Mouse (Mus musculus): ENCODE results near the gene Ubl5. TPM values are rescaled to one million over a fixed set of nuclear protein-coding genes. Genes with fewer than 3 reads are reported as not detected.

The Ubl5 gene
- polyA plus RNA-seq, 1 experiment, result 288 TPM

DNA sequence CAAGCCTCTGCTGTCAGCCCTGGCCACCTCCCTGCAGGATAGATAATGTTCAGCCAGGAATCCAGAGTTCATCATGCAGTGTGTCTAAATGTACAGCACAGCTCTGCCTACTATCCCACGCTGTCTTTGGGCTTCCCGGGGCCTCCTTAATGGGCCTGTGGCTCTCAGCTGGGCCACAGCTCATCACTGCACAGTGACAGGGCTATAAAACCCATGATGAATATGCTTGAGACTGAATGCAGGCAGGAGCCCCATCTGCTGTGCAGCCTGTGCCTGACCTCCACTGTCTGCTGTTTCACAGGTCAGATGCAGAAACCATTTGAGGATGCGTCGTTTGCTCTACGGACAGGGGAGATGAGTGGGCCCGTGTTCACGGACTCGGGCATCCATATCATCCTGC is 20.2 kb downstream of the Ubl5 start:
- TF ChIP-seq CTCF (IDR thresholded peaks at IDR 0.05; ENCODE audit: low read depth, low read length), result no peak
- no peak for TF ChIP-seq EP300 (IDR thresholded peaks at IDR 0.05; ENCODE audit: insufficient read depth, low read depth, low read length)
- TF ChIP-seq POLR2A (IDR thresholded peaks at IDR 0.05; ENCODE audit: insufficient read depth, low read length), result no peak
- Histone ChIP-seq H3K4me1 (ENCODE audit: control insufficient read depth, insufficient read depth, low read length) (peaks cover 6% of the 10 kb centered on the region), H3K27ac (ENCODE audit: insufficient read depth, low read length) (no peak overlapping the region), H3K9ac (ENCODE audit: low read depth, poor library complexity, severe bottlenecking) (no peak overlapping the region), H3K27me3 (ENCODE audit: control insufficient read depth, insufficient read depth, low read length, poor library complexity, severe bottlenecking) (no peaks in the 10 kb centered on the region), H3K36me3 (ENCODE audit: control insufficient read depth, insufficient read depth, low read length, poor library complexity, severe bottlenecking) (peaks cover 30% of the 10 kb centered on the region), H3K4me3 (ENCODE audit: low read depth, low read length) (no peak overlapping the region), H3K9me3 (replicated peaks; ENCODE audit: control insufficient read depth, insufficient read depth, low read length, poor library complexity, severe bottlenecking) (no peaks in the 10 kb centered on the region)

GRCm38 (mm10) chr9:20663956-20664355 is 21.3 kb downstream of the Ubl5 start:
- peaks cover 26% of the 10 kb centered on the region for H3K36me3 ChIP-seq (ENCODE audit: control insufficient read depth, insufficient read depth, low read length, poor library complexity, severe bottlenecking)

GRCm38 (mm10) chr9:20664366-20664765 is 21.7 kb downstream of the Ubl5 start:
- no peak overlapping the region for H3K27ac ChIP-seq (ENCODE audit: insufficient read depth, low read length)
- H3K9me3 ChIP-seq (replicated peaks; ENCODE audit: control insufficient read depth, insufficient read depth, low read length, poor library complexity, severe bottlenecking), result no peaks in the 10 kb centered on the region
- peaks cover 22% of the 10 kb centered on the region for H3K36me3 ChIP-seq (ENCODE audit: control insufficient read depth, insufficient read depth, low read length, poor library complexity, severe bottlenecking)
- H3K27me3 ChIP-seq (ENCODE audit: control insufficient read depth, insufficient read depth, low read length, poor library complexity, severe bottlenecking), result no peaks in the 10 kb centered on the region
- H3K9ac ChIP-seq (ENCODE audit: low read depth, poor library complexity, severe bottlenecking), result no peak overlapping the region
- H3K4me1 ChIP-seq (ENCODE audit: control insufficient read depth, insufficient read depth, low read length), result peaks cover 6% of the 10 kb centered on the region
- no peak overlapping the region for H3K4me3 ChIP-seq (ENCODE audit: low read depth, low read length)
- TF ChIP-seq CTCF (IDR thresholded peaks at IDR 0.05; ENCODE audit: low read depth, low read length), result no peak
- TF ChIP-seq EP300 (IDR thresholded peaks at IDR 0.05; ENCODE audit: insufficient read depth, low read depth, low read length), result no peak
- no peak for TF ChIP-seq POLR2A (IDR thresholded peaks at IDR 0.05; ENCODE audit: insufficient read depth, low read length)

More at GRCm38 (mm10) chr9:20663956-20664355, 21.3 kb downstream of the Ubl5 start:
- no peak overlapping the region for H3K4me3 ChIP-seq (ENCODE audit: low read depth, low read length)
- peaks cover 6% of the 10 kb centered on the region for H3K4me1 ChIP-seq (ENCODE audit: control insufficient read depth, insufficient read depth, low read length)
- no peaks in the 10 kb centered on the region for H3K27me3 ChIP-seq (ENCODE audit: control insufficient read depth, insufficient read depth, low read length, poor library complexity, severe bottlenecking)
- no peaks in the 10 kb centered on the region for H3K9me3 ChIP-seq (replicated peaks; ENCODE audit: control insufficient read depth, insufficient read depth, low read length, poor library complexity, severe bottlenecking)
- no peak overlapping the region for H3K9ac ChIP-seq (ENCODE audit: low read depth, poor library complexity, severe bottlenecking)
- TF ChIP-seq POLR2A (IDR thresholded peaks at IDR 0.05; ENCODE audit: insufficient read depth, low read length), result no peak
- no peak overlapping the region for H3K27ac ChIP-seq (ENCODE audit: insufficient read depth, low read length)

- H3K9me3 ChIP-seq (replicated peaks; ENCODE audit: control insufficient read depth, insufficient read depth, low read length, poor library complexity, severe bottlenecking), result no peaks in the 10 kb centered on the region
- peaks cover 6% of the 10 kb centered on the region for H3K4me1 ChIP-seq (ENCODE audit: control insufficient read depth, insufficient read depth, low read length)
- no peak overlapping the region for H3K4me3 ChIP-seq (ENCODE audit: low read depth, low read length)
- H3K27ac ChIP-seq (ENCODE audit: insufficient read depth, low read length), result no peak overlapping the region
- H3K9ac ChIP-seq (ENCODE audit: low read depth, poor library complexity, severe bottlenecking), result no peak overlapping the region
- TF ChIP-seq CTCF (IDR thresholded peaks at IDR 0.05; ENCODE audit: low read depth, low read length), result no peak
- TF ChIP-seq EP300 (IDR thresholded peaks at IDR 0.05; ENCODE audit: insufficient read depth, low read depth, low read length), result no peak
- no peak for TF ChIP-seq POLR2A (IDR thresholded peaks at IDR 0.05; ENCODE audit: insufficient read depth, low read length)
- H3K36me3 ChIP-seq (ENCODE audit: control insufficient read depth, insufficient read depth, low read length, poor library complexity, severe bottlenecking), result peaks cover 21% of the 10 kb centered on the region
- no peaks in the 10 kb centered on the region for H3K27me3 ChIP-seq (ENCODE audit: control insufficient read depth, insufficient read depth, low read length, poor library complexity, severe bottlenecking)
These were observed 22.4 kb downstream of the Ubl5 start for GRCm38 (mm10) chr9:20664982-20665637.

DNA sequence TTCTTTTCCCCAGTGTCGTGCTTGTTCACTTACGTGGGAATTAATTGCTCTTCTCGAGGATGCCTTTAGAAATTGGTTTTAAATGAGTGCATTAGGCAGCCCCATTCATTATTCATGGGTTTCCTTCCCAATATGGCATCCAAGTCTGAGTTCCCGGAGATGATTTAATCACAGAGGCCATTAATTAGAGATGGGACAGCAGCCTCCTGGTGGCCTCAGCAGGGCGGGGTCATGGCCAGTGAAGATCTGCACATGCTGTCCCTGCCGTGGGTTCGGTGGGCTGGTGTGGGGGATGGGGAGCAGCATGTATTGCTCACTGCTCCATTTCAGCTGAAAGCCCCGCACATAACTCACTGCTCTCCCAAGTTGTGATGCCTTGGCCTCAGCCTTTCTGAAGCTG is 23.2 kb downstream of the Ubl5 start:
- no peaks in the 10 kb centered on the region for H3K9me3 ChIP-seq (replicated peaks; ENCODE audit: control insufficient read depth, insufficient read depth, low read length, poor library complexity, severe bottlenecking)
- H3K4me1 ChIP-seq (ENCODE audit: control insufficient read depth, insufficient read depth, low read length), result peaks cover 6% of the 10 kb centered on the region
- H3K4me3 ChIP-seq (ENCODE audit: low read depth, low read length), result no peak overlapping the region
- H3K27ac ChIP-seq (ENCODE audit: insufficient read depth, low read length), result no peak overlapping the region
- H3K9ac ChIP-seq (ENCODE audit: low read depth, poor library complexity, severe bottlenecking), result no peak overlapping the region
- TF ChIP-seq POLR2A (IDR thresholded peaks at IDR 0.05; ENCODE audit: insufficient read depth, low read length) (no peak), CTCF (IDR thresholded peaks at IDR 0.05; ENCODE audit: low read depth, low read length) (no peak), EP300 (IDR thresholded peaks at IDR 0.05; ENCODE audit: insufficient read depth, low read depth, low read length) (no peak)
- no peaks in the 10 kb centered on the region for H3K27me3 ChIP-seq (ENCODE audit: control insufficient read depth, insufficient read depth, low read length, poor library complexity, severe bottlenecking)
- peaks cover 20% of the 10 kb centered on the region for H3K36me3 ChIP-seq (ENCODE audit: control insufficient read depth, insufficient read depth, low read length, poor library complexity, severe bottlenecking)

- H3K9ac ChIP-seq (ENCODE audit: low read depth, poor library complexity, severe bottlenecking), result no peak overlapping the region
- H3K4me3 ChIP-seq (ENCODE audit: low read depth, low read length), result no peak overlapping the region
- no peaks in the 10 kb centered on the region for H3K27me3 ChIP-seq (ENCODE audit: control insufficient read depth, insufficient read depth, low read length, poor library complexity, severe bottlenecking)
- peaks cover 14% of the 10 kb centered on the region for H3K36me3 ChIP-seq (ENCODE audit: control insufficient read depth, insufficient read depth, low read length, poor library complexity, severe bottlenecking)
- peaks cover 6% of the 10 kb centered on the region for H3K4me1 ChIP-seq (ENCODE audit: control insufficient read depth, insufficient read depth, low read length)
- H3K27ac ChIP-seq (ENCODE audit: insufficient read depth, low read length), result no peak overlapping the region
- H3K9me3 ChIP-seq (replicated peaks; ENCODE audit: control insufficient read depth, insufficient read depth, low read length, poor library complexity, severe bottlenecking), result no peaks in the 10 kb centered on the region
- TF ChIP-seq EP300 (IDR thresholded peaks at IDR 0.05; ENCODE audit: insufficient read depth, low read depth, low read length), result no peak
- TF ChIP-seq CTCF (IDR thresholded peaks at IDR 0.05; ENCODE audit: low read depth, low read length), result no peak
- TF ChIP-seq POLR2A (IDR thresholded peaks at IDR 0.05; ENCODE audit: insufficient read depth, low read length), result no peak
These were observed 23.9 kb downstream of the Ubl5 start for GRCm38 (mm10) chr9:20666510-20667034.

Measured in ES-Bruce4 (cell line).